8 mouse cellular contexts compared by ENCODE assay signal in the genomic region with DNA sequence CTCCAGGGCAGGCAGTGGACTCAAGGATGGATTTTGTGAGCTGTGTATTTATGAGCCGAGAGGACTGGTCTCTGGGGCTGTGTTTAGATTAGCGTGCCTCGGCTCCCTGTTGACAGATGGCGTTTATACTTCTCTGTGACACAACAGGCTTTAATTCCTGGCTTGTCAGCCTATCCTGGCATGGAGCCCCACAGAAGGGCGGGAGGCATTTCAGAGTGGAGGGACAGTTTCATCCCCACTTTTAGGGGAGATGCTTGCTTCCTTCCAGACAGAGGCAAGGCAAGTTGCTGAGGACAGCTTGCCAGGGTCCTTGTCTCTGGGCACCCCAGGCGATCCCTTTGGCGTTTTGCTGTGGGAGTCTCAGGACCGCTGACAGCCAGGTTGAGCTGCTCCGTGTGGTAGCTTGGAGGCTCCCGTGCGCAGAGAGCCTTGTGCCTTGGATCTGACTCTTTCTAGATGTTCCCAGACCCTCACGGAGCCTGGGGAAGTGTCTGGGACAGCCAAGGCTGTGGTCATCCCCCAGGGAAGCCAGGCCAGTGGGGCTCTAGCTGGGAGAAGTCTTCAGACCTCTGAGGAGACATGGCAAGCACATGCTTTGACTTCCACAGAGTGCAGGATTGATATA. TPM values are rescaled to one million over a fixed set of nuclear protein-coding genes. Genes with fewer than 3 reads are reported as not detected.
DNase-seq lines count a peak whose midpoint lies in the region; ATAC-seq and TF ChIP-seq lines count a peak whose summit lies in the region.

No protein-coding gene starts in this region.

- H3K9ac ChIP-seq in heart, embryonic 11.5 days (ENCODE audit: low read depth, low read length) = no peak overlapping the region

- no peak overlapping the region for H3K4me3 ChIP-seq in heart, embryonic 11.5 days (ENCODE audit: low read depth, low read length)
- H3K4me3 ChIP-seq in left cerebral cortex, adult 2 months = no peak overlapping the region

- peak; percentile 96 for DNase-seq in heart, adult 11 months
- DNase-seq in brain, embryonic 14.5 days (ENCODE audit: low read depth) = peak; percentile 77
- peak; percentile 47 for DNase-seq in heart, adult 8-10 months (ENCODE audit: low spot score)
- DNase-seq in lung, adult 18-20 months = peak; percentile 23 to 24
- no peak for DNase-seq in left cerebral cortex, adult 2 months (ENCODE audit: extremely low spot score in 1 of 2, low spot score in 2 of 2)
- no peak for DNase-seq in thymus, postnatal 36 days
- no peak for DNase-seq in frontal cortex, adult 2 months (ENCODE audit: extremely low spot score in 1 of 2, low spot score in 1 of 2)

- H3K27ac ChIP-seq in heart, embryonic 11.5 days (ENCODE audit: low read depth, low read length) = no peak overlapping the region
- no peak overlapping the region for H3K27ac ChIP-seq in left cerebral cortex, adult 2 months

- H3K9me3 ChIP-seq in heart, embryonic 11.5 days (replicated peaks; ENCODE audit: control insufficient read depth, low read length) = no peaks in the 10 kb centered on the region

- intact Hi-C loops in left cerebral cortex, adult 2 months (cut with DNase I) = no loop called here

- H3K36me3 ChIP-seq in heart, embryonic 11.5 days (ENCODE audit: control insufficient read depth, insufficient read depth, low read length) = no peaks in the 10 kb centered on the region

- peaks cover 6% of the 10 kb centered on the region; the same call in 1 of the 2 replicates for H3K27me3 ChIP-seq in heart, embryonic 11.5 days (ENCODE audit: control insufficient read depth, insufficient read depth, low read length)

- H3K4me2 ChIP-seq in heart, embryonic 11.5 days = no peak overlapping the region

- H3K4me1 ChIP-seq in heart, embryonic 11.5 days (ENCODE audit: control insufficient read depth, insufficient read depth, low read length) = peaks cover 34% of the 10 kb centered on the region

- WGBS in heart, embryonic 11.5 days (ENCODE audit: insufficient replicate concordance) = 37% methylated on average over 12 of the region's 12 CpGs

- no peak for TF ChIP-seq CTCF in brain, embryonic 14.5 days (IDR thresholded peaks at IDR 0.05; ENCODE audit: borderline replicate concordance, extremely low read depth, insufficient read depth, insufficient read length)
- no peak for TF ChIP-seq CTCF in left cerebral cortex, adult 2 months (IDR thresholded peaks at IDR 0.05)

- no peak for TF ChIP-seq POLR2A in brain, embryonic 14.5 days (IDR thresholded peaks at IDR 0.05; ENCODE audit: borderline replicate concordance, extremely low read depth, insufficient read depth, insufficient read length, poor library complexity, severe bottlenecking)

- ATAC-seq in heart, embryonic 11.5 days (replicated peaks; ENCODE audit: insufficient number of reproducible peaks, low FRiP score, low TSS enrichment) = no peak

RNA-seq across cellular contexts. Expression of a gene that starts 23.6 kb away (rescaled TPM):
- polyA plus RNA-seq in heart, embryonic 11.5 days (2014; fragmentation: Nextera tagmentation; extraction: Ambion mirVana) = 0.27 TPM in 1 of 2 replicates, not detected in the other
- 0.44 and 0.96 TPM in 2 replicates for polyA plus RNA-seq in brain, embryonic 14.5 days (2012; rRNA removed)
- total RNA-seq in heart, adult 8-10 months (2022) = 1 to 10 TPM; 4.4 to 9.4 (median 7.9) TPM
- under 1 TPM; 0.51 to 0.52 TPM for total RNA-seq in left cerebral cortex, adult 2 months (2021)
- polyA plus RNA-seq in frontal cortex, adult 2 months (2012; rRNA removed) = 2.0 TPM in 2 replicates

Comparison
In these comparisons a context has a peak if more than half of its experiments do, and no peak if none do; other contexts are left out.
1. DNase-seq: peak in heart, adult 11 months (single experiment), brain, embryonic 14.5 days (single experiment), heart, adult 8-10 months (single experiment) and lung, adult 18-20 months (2 of 2); none in left cerebral cortex, adult 2 months (0 of 2), thymus, postnatal 36 days (0 of 2) and frontal cortex, adult 2 months (0 of 2).